Mouse (Mus musculus): ENCODE measurements around the gene Zfp446.

GRCm38 (mm10) chr7:12980291-12980690 is 2.6 kb downstream of the Zfp446 start:
- TF ChIP-seq TCF12 (IDR thresholded peaks at IDR 0.05; ENCODE audit: insufficient read depth, poor library complexity, severe bottlenecking) = no peak
- no peak for TF ChIP-seq POLR2A (IDR thresholded peaks at IDR 0.05; ENCODE audit: insufficient read length, low read depth)
- TF ChIP-seq CEBPB (IDR thresholded peaks at IDR 0.05; ENCODE audit: insufficient read depth, poor library complexity, severe bottlenecking) = no peak

Measured in myocyte (in vitro differentiated cells).